Mouse (Mus musculus): ENCODE measurements at regions not wholly inside any gene's neighbourhood (a gene's known extent, or its start where the extent isn't known, plus 50 kb on each side); places are given as distances from the start of the nearest gene placed in this dataset.

DNA sequence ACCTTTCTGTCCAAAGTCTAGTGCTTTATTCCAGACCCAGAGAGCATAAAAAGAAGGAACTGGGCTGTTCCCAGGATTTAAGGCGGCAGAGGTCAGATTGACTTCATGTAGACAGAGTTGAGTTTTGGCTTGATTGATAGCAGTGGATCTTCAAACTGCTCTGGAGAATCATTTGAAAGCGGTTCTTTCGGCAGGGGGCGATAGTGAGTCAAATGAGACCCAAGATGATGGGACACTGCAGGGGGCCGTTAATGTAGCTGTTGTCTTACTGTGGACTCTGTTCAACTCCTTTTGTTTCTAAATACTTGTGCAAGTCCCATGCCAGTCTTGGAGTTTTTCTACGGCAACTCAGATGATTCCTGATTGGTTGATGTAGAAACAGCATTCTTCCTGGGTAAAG is 251.4 kb upstream of the Sstr1 start:
- TF ChIP-seq CTCF (IDR thresholded peaks at IDR 0.05; ENCODE audit: low read depth) (no peak), EP300 (IDR thresholded peaks at IDR 0.05; ENCODE audit: low read depth) (no peak)
